Mouse (Mus musculus) heart, embryonic 15.5 days (tissue): Measurements from ENCODE around the gene Lrp5. TPM values are rescaled to one million over a fixed set of nuclear protein-coding genes. Genes with fewer than 3 reads are reported as not detected.

Experiments used
- ATAC-seq: fragments of 200-750 bp; cut with Nextera tagmentation; replicated peaks from 2 replicates; pipeline ENCODE4 v1.8.0; 2017; ENCODE audit warnings: low read depth, moderate TSS enrichment; ENCODE audit not compliant: insufficient number of reproducible peaks, insufficient read depth, low FRiP score
- H3K27ac ChIP-seq: fragments of 300-500 bp; sonication (generic); 2 replicates; pipeline ENCODE4 v1.5.1; 2015; ENCODE audit warnings: mild to moderate bottlenecking, inconsistent platforms
- H3K27me3 ChIP-seq: fragments of 300-500 bp; sonication (generic); 2 replicates; pipeline ENCODE4 v1.6.1; 2015; ENCODE audit warnings: inconsistent platforms
- H3K36me3 ChIP-seq: fragments of 300-500 bp; sonication (generic); 2 replicates; pipeline ENCODE4 v1.6.1; 2015; ENCODE audit warnings: mild to moderate bottlenecking, inconsistent platforms
- H3K4me1 ChIP-seq: fragments of 300-500 bp; sonication (generic); replicated peaks from 2 replicates; pipeline ENCODE4 v1.6.1; 2015; ENCODE audit warnings: inconsistent platforms
- H3K4me2 ChIP-seq: fragments of 300-500 bp; sonication (generic); 2 replicates; pipeline ENCODE4 v1.6.1; 2015; ENCODE audit warnings: inconsistent platforms, mild to moderate bottlenecking, moderate library complexity
- H3K4me3 ChIP-seq: fragments of 300-500 bp; sonication (generic); 2 replicates; pipeline ENCODE4 v1.5.1; 2015; ENCODE audit warnings: mild to moderate bottlenecking, inconsistent platforms
- H3K9ac ChIP-seq: fragments of 300-500 bp; sonication (generic); 2 replicates; pipeline ENCODE4 v1.6.1; 2015; ENCODE audit warnings: mild to moderate bottlenecking, inconsistent platforms
- H3K9me3 ChIP-seq: fragments of 300-500 bp; sonication (generic); replicated peaks from 2 replicates; pipeline ENCODE4 v1.6.1; 2016; ENCODE audit warnings: inconsistent platforms
- WGBS: fragments of 180-500 bp; shearing (Covaris S2); methylation state at CpG from one replicate; pipeline ENCODE4 v1.1.7; 2015; ENCODE audit warnings: mixed read lengths; 5-methylcytosine and 5-hydroxymethylcytosine counted together
- polyA plus RNA-seq: library from polyadenylated mRNA; unstranded; fragments of >200 nt; fragmentation: Nextera tagmentation; extraction: Ambion mirVana; gene quantifications from 2 replicates; pipeline ENCODE4 v1.2.1, GENCODE M21; 2015

Lrp5 gene
- polyA plus RNA-seq, 1 experiment from 2014 or later: 3.0 TPM

DNA sequence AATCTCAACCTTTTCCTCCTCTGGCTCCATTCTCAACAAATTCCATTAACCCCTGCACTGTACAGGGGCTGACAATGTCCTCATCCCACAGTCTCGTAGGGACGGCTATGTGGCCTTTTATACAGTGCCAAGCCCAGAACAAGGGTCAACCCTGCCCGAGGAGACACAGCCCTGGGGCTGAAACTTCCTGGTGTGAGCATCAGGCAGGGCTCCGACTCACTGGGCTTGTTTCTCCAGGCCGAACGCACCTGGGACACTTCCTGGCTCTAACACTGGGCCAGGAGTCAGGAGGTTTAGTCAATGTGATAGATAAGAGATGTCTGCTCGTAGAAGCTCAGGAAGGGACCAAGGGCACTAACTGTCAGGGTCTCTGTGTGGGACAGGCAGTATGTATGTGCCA is 54.3 kb downstream of the Lrp5 start:
- Histone ChIP-seq H3K27me3 (no peaks in the 10 kb centered on the region), H3K4me1 (peaks cover 14% of the 10 kb centered on the region), H3K9ac (no peak overlapping the region), H3K36me3 (peaks cover 19% of the 10 kb centered on the region; the same call in 1 of the 2 replicates), H3K27ac (no peak overlapping the region), H3K9me3 (no peaks in the 10 kb centered on the region), H3K4me3 (no peak overlapping the region), H3K4me2 (no peak overlapping the region)
- no peak for ATAC-seq
- WGBS: 72% methylated on average over 7 of the region's 7 CpGs

GRCm38 (mm10) chr19:3631431-3631830 is 54.9 kb downstream of the Lrp5 start:
- Histone ChIP-seq H3K27ac (no peak overlapping the region), H3K4me3 (no peak overlapping the region), H3K36me3 (peaks cover 24% of the 10 kb centered on the region; the same call in 1 of the 2 replicates), H3K4me1 (peaks cover 14% of the 10 kb centered on the region), H3K27me3 (no peaks in the 10 kb centered on the region), H3K9ac (no peak overlapping the region), H3K9me3 (no peaks in the 10 kb centered on the region), H3K4me2 (no peak overlapping the region)
- WGBS: 79% methylated on average over 5 of the region's 5 CpGs
- ATAC-seq: no peak

DNA sequence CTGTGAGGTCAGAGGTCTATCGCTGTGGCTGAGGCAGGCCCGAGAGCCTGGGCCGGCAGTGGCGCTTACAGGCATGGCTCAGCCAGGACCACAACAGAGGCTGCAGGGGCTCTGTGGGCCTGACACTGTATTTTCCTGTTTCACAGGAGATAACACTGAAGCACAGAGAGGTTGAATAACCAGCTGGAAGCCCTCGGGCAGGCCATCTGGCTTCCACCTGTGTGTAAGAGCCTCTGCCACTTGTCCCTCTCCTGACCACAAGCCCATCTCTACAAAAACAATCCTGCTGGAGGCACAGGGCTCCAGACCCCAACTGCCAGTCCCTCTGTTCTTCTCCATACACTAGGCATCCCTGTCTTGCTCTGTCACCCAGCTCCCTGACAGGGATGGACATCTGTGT is 55.9 kb downstream of the Lrp5 start:
- Histone ChIP-seq H3K27me3 (no peaks in the 10 kb centered on the region), H3K27ac (no peak overlapping the region), H3K9ac (no peak overlapping the region), H3K4me3 (no peak overlapping the region), H3K9me3 (no peaks in the 10 kb centered on the region), H3K36me3 (peaks cover 25% of the 10 kb centered on the region; the same call in 1 of the 2 replicates), H3K4me1 (peaks cover 11% of the 10 kb centered on the region), H3K4me2 (no peak overlapping the region)
- WGBS: 67% methylated on average over 5 of the region's 5 CpGs
- 0 out of 2 replicates have a peak, but pooled peaks have one; percentile 3 for ATAC-seq

DNA sequence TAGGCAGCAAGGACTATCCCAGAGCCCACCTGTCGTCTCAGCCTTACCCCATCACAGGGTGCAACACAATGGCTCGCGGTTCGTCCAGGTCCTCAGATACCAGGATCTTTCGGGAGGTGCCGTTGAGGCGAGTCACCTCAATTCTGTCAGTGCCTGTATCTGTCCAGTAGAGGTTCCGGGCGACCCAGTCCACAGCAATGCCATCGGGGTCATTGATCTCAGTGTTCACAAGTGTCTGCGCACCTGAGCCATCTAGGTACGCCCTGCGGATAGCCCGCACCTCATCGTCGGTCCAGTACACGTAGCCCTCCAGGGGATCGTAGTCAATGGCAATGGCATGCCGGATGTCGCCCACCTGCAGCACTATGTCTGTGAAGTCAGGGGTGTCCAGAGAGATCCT is 56.3 kb downstream of the Lrp5 start:
- H3K4me2 ChIP-seq: no peak overlapping the region
- H3K9me3 ChIP-seq: no peaks in the 10 kb centered on the region
- H3K9ac ChIP-seq: no peak overlapping the region
- peaks cover 6% of the 10 kb centered on the region for H3K4me1 ChIP-seq
- H3K27me3 ChIP-seq: no peaks in the 10 kb centered on the region
- 91% methylated on average over 20 of the region's 20 CpGs for WGBS
- no peak for ATAC-seq
- H3K4me3 ChIP-seq: no peak overlapping the region
- no peak overlapping the region for H3K27ac ChIP-seq
- H3K36me3 ChIP-seq: peaks cover 28% of the 10 kb centered on the region; the same call in 1 of the 2 replicates

DNA sequence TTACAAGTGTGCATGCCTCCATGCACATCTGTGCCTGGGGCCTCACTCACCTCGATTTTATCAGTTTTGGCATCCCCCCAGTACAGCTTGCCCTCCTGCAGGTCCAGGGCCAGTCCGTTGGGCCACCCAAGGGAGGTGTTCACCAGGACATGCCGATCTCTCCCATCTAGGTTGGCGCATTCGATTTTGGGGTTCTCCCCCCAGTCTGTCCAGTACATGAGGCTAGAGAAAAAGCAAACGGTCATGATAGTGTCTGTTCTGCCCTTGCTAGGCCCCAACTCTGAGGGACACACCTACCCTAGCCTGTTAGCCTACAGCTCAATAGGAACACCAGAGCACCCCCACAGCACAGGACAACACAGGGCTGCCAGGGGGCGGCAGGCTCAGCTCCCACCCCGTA is 58.1 kb downstream of the Lrp5 start:
- Histone ChIP-seq H3K36me3 (peaks cover 28% of the 10 kb centered on the region; the same call in 1 of the 2 replicates), H3K27ac (no peak overlapping the region), H3K9me3 (no peaks in the 10 kb centered on the region), H3K4me2 (no peak overlapping the region), H3K9ac (no peak overlapping the region), H3K27me3 (no peaks in the 10 kb centered on the region), H3K4me1 (0 out of 2 replicates have a peak, but pooled peaks cover 2% of the 10 kb centered on the region), H3K4me3 (no peak overlapping the region)
- ATAC-seq: no peak
- 84% methylated on average over 8 of the region's 8 CpGs for WGBS

DNA sequence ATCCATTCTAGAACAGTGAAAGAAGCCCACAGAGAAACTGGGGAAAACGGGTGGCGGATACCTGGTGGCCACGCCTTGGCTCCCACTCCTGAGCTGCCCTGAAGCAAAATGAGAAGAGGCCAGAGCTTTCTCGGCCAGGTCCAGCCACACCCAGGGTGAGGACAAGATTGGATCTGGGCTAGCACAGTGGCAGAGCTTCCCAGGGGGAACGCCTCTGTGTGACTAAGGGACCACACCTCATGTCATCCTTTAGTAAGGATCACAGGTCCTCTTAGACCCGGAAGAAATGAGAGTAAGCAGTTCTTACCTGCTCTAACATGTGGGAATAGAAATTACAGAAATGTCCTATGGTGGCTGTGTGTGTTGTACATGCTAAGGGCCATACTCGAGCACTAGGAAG is 61.3 kb downstream of the Lrp5 start:
- 87% methylated on average over 7 of the region's 7 CpGs for WGBS
- Histone ChIP-seq H3K36me3 (peaks cover 47% of the 10 kb centered on the region), H3K9me3 (no peaks in the 10 kb centered on the region), H3K27ac (no peak overlapping the region), H3K4me3 (no peak overlapping the region), H3K27me3 (no peaks in the 10 kb centered on the region), H3K4me1 (no peaks in the 10 kb centered on the region), H3K4me2 (no peak overlapping the region), H3K9ac (no peak overlapping the region)
- ATAC-seq: no peak

- WGBS: 67% methylated on average over 5 of the region's 5 CpGs
- H3K36me3 ChIP-seq: peaks cover 52% of the 10 kb centered on the region
- no peaks in the 10 kb centered on the region for H3K9me3 ChIP-seq
- H3K4me1 ChIP-seq: no peaks in the 10 kb centered on the region
- ATAC-seq: no peak
- H3K4me3 ChIP-seq: no peak overlapping the region
- H3K27me3 ChIP-seq: no peaks in the 10 kb centered on the region
- no peak overlapping the region for H3K27ac ChIP-seq
- no peak overlapping the region for H3K9ac ChIP-seq
- no peak overlapping the region for H3K4me2 ChIP-seq
Measured at GRCm38 (mm10) chr19:3623824-3624223, 62.5 kb downstream of the Lrp5 start.

- ATAC-seq: no peak
- WGBS: 93% methylated on average over 4 of the region's 4 CpGs
- H3K27me3 ChIP-seq: no peaks in the 10 kb centered on the region
- H3K4me2 ChIP-seq: no peak overlapping the region
- H3K4me3 ChIP-seq: no peak overlapping the region
- peaks cover 55% of the 10 kb centered on the region for H3K36me3 ChIP-seq
- H3K9ac ChIP-seq: no peak overlapping the region
- H3K4me1 ChIP-seq: no peaks in the 10 kb centered on the region
- H3K9me3 ChIP-seq: no peaks in the 10 kb centered on the region
- H3K27ac ChIP-seq: no peak overlapping the region
Measured at GRCm38 (mm10) chr19:3623294-3623693, 63.1 kb downstream of the Lrp5 start.

DNA sequence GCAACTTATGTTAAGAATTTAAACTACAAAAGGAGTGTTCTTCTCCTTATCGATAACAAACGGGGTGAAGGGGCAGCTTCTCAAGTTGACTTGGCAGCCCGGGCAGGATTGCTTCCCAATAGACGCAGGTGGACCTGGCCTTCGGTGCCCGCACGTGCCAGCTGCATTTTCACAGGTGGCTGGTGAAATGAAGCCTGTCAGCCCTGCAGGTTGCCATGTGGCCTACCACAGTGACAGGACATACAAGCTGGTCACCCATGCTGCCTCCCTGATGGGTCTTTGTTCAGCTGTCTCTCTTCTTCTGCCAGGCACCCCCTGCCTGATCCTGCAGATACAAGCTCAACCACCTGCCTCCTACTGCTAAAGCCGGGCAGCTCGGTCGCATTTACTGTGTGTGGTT is 65.5 kb downstream of the Lrp5 start:
- Histone ChIP-seq H3K4me1 (no peaks in the 10 kb centered on the region), H3K4me3 (no peak overlapping the region), H3K4me2 (no peak overlapping the region), H3K9ac (no peak overlapping the region), H3K36me3 (peaks cover 48% of the 10 kb centered on the region), H3K27ac (no peak overlapping the region), H3K9me3 (no peaks in the 10 kb centered on the region), H3K27me3 (no peaks in the 10 kb centered on the region)
- 89% methylated on average over 10 of the region's 10 CpGs for WGBS
- ATAC-seq: no peak

DNA sequence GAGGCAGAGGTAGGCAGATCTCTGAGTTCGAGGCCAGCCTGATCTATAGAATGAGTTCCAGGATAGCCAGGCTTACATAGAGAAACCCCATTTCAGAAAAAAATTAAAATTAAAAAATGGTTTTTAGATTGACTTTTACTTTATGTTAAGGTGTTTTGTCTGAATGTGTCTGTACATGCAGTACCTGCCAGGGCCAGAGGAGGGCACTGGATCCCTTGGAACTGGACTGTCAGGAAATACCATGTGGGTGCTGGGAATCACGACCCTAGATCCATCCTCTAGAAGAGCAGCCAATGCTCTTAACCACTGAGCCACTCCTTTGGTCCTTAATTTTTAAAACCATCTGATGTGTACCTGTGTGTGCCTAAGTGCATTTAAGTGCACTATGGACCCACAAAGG is 67.0 kb downstream of the Lrp5 start:
- Histone ChIP-seq H3K9ac (no peak overlapping the region), H3K27ac (no peak overlapping the region), H3K36me3 (peaks cover 57% of the 10 kb centered on the region), H3K9me3 (no peaks in the 10 kb centered on the region), H3K4me2 (no peak overlapping the region), H3K4me3 (no peak overlapping the region), H3K27me3 (no peaks in the 10 kb centered on the region), H3K4me1 (no peaks in the 10 kb centered on the region)
- 83% methylated on average over 2 of the region's 2 CpGs for WGBS
- no peak for ATAC-seq

- Histone ChIP-seq H3K4me1 (peaks cover 14% of the 10 kb centered on the region), H3K27ac (no peak overlapping the region), H3K27me3 (no peaks in the 10 kb centered on the region), H3K4me2 (no peak overlapping the region), H3K4me3 (no peak overlapping the region), H3K36me3 (peaks cover 39% of the 10 kb centered on the region), H3K9ac (no peak overlapping the region), H3K9me3 (no peaks in the 10 kb centered on the region)
- ATAC-seq: no peak
- WGBS: 94% methylated on average over 10 of the region's 10 CpGs
Measured at GRCm38 (mm10) chr19:3613991-3614390, 72.4 kb downstream of the Lrp5 start.

DNA sequence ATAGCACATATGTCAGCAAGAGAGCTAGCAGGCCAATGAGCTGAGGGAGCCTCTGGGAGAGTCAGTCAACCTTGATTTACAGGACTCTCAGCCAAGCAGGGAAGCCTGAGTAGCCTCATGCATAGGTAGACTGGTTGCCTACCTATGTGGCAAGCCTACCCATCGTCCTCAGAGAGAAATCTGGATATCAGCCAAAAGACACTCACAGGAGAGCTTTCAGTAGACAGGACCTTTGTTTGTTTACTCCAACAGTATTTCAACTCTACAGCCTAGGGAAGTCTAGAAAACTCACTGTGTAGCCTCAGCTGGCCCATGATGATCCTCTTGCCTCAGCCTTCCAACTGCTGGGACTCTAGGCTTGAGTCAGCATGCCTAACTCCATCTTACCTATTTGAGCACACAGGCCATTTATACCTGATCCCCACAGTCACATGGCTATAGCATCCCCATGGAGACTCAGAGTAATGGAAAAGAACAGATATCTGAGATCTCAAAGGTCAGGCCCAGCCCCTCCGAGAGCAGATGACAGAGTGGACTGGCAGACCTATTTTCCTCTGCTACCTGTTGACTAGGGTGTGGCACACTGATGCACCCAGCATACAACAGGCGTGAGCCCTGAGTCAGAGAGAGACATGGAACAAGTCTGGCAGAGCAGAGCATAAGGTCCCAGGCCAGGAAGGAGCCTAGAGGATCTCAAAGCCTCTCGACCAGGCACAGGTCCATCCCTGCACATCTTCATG is 73.7 kb downstream of the Lrp5 start:
- Histone ChIP-seq H3K4me3 (no peak overlapping the region), H3K4me1 (peaks cover 14% of the 10 kb centered on the region), H3K27ac (no peak overlapping the region), H3K36me3 (peaks cover 29% of the 10 kb centered on the region), H3K9me3 (no peaks in the 10 kb centered on the region), H3K27me3 (no peaks in the 10 kb centered on the region), H3K9ac (no peak overlapping the region), H3K4me2 (no peak overlapping the region)
- 81% methylated on average over 4 of the region's 4 CpGs for WGBS
- ATAC-seq: no peak
